Mouse (Mus musculus) embryo, embryonic 9.5 days (tissue): Measurements from ENCODE around the gene Megf11.

Experiments used
- DNase-seq: peaks from one replicate; pipeline ENCODE4 v3.0.0-alpha.2; 2017; ENCODE audit errors: extremely low spot score

Gene Megf11

DNA sequence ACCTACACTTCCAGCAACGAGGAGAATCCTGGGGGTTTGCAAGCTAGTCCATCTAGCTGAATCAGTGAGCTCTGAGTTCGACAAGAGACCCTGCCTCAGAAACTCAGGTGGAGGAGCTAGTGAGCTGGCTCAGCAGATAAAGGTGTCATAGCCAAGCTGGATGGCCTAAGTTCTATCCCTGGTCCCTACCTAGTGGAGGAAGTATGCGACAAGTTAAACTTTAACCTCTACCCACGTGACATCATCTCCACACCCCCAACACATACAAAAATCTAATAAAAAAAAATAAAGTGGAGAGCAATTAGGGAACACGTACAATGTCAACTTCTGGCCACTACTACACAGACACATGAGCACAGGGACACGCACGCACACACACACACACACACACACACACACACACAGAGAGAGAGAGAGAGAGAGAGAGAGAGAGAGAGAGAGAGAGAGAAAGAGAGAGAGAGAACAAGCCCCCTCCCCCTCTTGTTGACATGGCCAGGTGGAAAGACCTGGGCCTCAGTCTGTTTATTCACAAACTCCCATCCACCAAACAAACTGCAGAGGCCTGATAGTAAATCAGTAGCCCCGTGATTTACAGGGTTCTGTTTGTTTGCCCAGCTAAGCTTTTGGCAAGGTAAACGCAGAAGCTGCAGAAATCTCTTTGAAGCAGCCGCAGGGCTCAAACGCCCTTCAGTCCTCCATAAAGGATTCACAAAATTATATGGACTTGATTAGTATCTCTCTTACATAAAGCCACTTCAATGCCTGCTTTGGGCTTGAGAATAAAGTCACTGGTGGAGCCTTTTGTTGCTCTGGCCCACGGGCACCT is 134.7 kb downstream of the Megf11 start:
- DNase-seq, result no peak

- DNase-seq, result no peak
These were observed 135.4 kb downstream of the Megf11 start for GRCm38 (mm10) chr9:64520747-64521283.

DNA sequence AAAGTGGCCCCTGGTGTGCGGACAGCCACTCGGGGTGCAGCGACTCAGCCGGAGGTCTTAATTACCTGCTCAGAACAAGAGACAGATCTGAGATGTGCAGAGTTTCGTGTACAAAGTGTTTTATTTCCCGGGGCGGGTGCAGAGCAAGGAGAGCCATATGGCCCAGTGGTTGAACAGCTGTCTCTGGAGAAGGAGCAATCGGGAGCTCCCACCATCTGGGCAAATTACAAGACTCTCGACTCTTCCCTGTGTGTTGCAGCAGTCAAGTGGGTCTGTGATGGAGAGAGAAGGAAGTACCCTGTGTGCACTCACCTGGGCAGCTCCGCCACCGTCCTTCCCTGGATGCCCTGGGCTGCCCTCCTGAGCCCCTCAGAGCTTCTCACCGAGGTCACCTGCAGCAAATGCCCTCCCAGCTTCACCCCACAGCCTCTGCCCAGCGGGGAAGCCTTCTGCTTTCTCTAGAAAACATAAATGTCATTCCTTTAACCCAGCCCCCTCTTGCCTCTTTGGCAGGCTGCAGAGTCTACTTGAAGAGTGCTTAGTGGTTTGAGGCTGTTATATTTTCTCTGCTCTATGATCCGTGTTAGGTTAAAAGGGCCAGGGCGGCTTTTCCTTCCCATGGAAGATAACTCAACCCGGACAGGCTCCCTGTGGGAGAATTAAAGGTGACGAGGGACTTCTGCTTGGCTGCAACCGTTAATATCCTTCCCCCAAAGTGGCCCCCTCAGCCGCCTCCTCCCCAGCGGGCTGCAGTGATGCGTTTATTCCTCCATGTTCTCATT is 138.0 kb downstream of the Megf11 start:
- DNase-seq, result no peak

DNA sequence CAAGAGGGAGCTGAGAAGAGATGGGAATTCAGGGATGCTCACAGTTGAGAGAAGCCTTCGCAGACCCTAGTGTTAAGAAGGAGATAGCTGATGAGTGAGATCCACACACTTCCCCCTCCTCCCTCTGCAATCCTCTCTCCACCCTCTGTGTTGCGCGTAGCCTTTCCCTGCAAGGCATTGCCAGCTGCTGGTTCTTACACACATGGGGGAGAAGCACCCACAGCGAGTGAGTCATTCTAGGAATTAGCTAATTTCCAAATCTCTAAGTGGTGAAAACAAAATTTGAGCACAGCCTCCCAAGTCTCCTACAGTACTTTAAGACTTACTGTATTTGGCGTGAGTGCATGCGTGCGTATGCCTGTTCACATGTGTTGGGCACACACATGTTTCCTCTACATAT is 142.6 kb downstream of the Megf11 start:
- no peak for DNase-seq

DNA sequence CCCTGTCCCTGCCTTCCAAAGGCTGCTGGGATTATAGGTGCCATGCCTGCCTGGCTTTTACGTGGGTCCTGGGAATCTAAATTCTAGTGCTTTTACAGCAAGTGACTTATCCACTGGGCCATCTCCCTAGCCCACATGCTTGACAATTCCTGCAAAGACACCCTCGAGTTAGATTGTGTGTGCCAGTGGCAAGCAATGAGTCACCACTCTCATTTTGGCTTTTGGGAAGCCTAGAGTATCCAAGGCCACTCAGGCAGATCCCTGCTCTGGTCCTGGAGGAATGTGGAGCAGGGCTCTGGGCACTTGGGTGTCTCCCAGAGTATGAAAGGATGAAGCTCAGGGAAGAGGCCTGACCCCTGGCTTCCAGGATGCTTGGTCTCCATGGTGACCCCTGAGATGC is 143.2 kb downstream of the Megf11 start:
- DNase-seq, result no peak

DNA sequence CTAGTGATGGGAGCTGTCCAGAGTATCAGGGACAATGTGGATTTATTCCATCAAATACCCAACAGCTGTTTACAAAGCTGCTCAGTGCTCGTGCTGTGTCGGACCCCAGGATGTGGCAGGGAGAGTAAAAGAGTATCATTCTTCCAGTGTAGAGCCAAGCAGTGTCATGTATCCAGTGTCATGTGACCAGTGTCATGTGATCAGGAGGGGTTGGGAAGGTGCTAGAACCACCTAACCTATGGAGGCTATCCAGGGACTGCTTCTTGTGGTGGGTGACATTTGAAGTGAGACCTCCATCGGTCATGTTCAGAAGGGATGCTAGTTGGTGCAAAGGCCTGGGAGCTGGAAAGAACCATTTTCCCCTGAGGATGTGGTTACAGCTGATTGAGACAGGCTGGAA is 146.5 kb downstream of the Megf11 start:
- no peak for DNase-seq

DNA sequence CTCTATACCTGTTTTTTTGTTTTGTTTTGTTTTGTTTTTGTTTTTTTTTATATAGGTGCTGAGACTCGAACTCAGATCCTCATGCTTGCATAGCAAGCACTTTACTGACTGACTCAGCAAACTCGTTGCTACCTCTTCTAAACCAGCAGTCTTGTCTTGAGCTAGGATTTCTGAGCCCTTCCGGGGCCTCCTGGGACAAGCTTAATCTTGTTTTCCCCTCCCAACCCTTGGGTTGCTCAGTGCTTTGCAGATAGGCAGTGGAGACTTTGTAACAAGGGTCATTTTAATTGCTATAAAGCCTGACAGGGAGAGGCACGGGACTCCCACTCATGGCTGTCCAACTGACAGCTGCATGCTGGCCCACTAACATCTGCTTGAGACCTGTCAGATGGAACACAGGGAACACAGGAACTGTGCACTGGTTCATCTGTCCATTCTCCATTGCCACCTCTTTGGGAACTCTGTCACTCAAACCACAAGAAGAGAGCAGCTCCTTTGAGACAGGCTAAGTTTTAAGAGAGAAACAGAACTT is 147.4 kb downstream of the Megf11 start:
- no peak for DNase-seq

GRCm38 (mm10) chr9:64533488-64534119 is 148.2 kb downstream of the Megf11 start:
- DNase-seq, result no peak

DNA sequence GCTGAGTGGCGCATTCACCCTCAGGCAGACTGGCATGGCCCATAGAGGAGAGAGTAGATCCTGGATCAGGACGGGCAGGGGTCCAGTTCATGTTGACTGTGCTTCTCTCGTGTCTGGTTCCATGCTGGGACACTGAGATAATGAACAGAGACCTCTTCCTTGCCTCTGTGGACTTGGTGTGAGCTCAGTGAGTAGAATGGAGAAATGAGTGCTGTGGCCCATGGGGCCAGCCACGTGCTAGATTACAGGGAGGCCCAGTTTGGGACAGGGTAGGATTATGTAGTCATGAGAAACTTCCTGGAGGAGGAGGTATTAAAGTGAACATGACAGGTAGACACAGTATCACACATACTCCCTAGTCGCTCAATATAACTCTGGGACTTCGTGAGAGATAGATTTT is 148.9 kb downstream of the Megf11 start:
- no peak for DNase-seq

- DNase-seq, result no peak
These were observed 149.6 kb downstream of the Megf11 start for GRCm38 (mm10) chr9:64534856-64535539.

GRCm38 (mm10) chr9:64537821-64538220 is 152.4 kb downstream of the Megf11 start:
- DNase-seq, result no peak

DNA sequence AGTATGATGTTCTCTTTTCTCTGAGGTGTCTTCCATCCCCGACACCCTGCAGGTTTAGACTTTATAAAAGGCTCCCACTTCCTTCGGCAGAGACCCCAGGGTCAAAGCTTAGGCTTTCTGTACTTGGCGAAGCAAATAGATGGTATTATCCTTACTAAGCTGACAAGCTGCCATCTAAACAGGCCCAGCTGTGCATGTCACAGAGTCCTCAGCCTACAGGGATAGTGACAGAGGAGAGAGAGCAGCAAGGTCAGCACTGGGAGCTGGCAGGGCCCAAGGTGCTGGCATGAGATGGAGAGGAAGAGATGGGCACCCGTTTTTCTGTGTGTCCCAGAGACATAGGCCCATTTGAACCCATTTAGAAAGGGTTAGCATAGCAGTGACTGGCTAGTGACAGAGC is 156.8 kb downstream of the Megf11 start:
- no peak for DNase-seq

DNA sequence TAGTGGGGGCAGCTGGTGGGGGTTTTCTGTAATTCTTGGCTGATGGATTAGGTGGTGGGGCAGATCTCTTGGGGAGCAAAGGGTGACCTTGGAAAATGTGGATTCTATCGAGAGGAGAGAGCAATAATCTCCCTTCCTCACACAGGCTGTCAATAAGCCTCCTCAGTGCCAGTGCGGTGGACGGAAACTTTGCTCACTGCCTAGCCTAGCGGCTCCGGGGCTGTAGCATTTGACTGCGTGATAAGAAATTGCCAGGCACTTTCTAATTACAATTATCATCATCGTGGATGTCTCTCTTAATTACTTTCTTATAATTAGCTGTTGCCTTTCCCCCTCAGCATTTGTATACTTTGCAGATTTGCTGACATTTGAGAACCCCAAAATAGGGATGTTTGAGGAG is 157.7 kb downstream of the Megf11 start:
- no peak for DNase-seq

GRCm38 (mm10) chr9:64546344-64546991 is 161.0 kb downstream of the Megf11 start:
- DNase-seq, result no peak

DNA sequence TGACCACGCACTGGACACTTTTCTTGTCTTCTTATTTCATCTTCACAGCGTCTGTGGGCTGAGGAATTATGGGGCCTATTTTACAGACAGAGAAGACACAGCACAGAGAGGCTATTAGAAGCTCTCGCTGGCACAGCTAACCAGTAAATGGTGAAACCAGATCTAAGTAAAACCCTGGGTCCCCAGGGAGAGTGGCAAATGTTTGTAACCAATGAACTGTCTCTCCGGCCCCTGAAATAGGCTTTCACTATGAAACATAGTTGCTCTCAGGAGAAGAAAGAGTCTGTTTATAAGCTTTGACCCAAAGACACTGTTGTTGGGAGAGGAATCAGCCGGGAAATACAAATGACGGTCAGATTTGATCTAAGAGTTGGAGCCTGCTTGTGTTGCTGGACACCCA is 162.9 kb downstream of the Megf11 start:
- no peak for DNase-seq

- no peak for DNase-seq
These were observed 165.9 kb downstream of the Megf11 start for GRCm38 (mm10) chr9:64551307-64551706.

- no peak for DNase-seq
These were observed 166.6 kb downstream of the Megf11 start for GRCm38 (mm10) chr9:64552046-64552445.

DNA sequence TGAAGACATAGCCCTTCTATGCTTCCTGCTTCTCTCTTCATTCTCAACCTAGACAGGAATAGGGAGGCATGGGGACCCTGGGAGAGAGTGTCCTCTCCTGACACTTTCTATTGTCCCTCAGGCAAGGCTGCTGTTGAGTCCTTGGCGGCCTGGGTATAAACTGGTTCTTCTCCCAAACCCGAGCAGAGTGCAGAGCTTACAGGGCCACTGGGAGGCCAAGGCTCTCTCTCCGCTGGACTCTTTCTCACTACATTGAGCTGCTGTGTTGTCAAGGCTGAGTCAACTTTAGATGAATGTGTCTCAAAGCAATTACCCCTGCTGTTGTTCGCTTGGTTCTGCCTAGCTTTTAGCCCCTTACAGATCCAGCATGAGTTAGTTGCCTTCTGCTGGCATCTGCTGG is 168.0 kb downstream of the Megf11 start:
- no peak for DNase-seq

DNA sequence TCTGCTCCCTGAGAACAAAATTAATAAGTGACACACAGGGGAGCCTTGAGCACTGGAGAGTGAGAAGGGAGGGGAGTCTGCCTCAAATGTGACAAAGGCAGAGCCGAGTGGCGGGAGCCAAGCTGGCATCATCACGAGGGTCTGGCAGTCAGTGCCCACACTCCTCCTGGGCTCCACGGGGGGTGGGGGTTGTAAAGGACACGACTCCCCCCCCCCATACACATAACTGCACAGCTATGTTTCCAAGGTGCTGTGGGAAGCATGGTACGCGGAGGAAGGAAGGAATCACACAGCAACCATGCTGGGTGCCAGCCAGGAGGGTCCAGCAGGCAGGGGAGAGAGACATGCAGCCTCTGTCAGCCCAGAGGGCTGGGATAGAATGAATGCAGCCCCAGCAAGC is 170.2 kb downstream of the Megf11 start:
- DNase-seq, result no peak

DNA sequence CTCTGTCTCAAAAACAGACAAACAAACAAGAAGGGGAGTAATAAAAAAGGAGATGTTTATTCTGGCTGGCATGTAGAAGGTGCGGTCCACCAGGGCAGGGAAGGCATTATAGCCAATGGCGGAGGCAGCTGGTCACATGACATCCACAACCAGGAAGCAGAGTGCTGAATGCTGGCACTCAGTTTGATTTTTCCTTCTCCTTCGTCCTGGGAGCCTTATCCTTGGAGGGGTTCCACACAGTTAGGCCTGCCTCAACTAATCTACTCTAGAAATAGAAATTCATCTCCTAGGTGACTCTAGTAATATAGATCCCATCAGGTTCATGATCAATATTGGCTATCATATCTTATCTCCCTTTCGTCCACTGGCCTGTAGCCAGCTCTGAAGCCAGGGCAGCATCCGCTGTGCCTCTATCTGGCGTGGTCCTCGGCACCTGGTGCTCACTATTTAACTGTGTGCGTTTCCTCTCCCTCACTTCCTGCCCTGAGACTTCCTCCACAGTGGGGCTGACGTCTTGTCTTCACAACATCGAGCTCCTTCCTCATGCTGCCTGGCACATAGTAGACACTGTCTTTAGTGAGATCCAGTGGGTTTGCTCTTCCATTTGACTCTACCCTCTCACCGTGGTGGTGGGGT is 171.8 kb downstream of the Megf11 start:
- no peak for DNase-seq
